Mouse (Mus musculus) G1E (cell line): ENCODE measurements around the gene Crtam.

Source experiments
- GATA1 ChIP-seq: IDR thresholded peaks from 2 replicates; pipeline ENCODE4 v1.6.1; 2012; ENCODE audit warnings: borderline replicate concordance, low read length, inconsistent platforms, mixed read lengths
- TAL1 ChIP-seq: conservative IDR thresholded peaks from 2 replicates; pipeline ENCODE4 v1.6.1; 2012; ENCODE audit warnings: low read depth, low read length, inconsistent platforms, mixed read lengths

- TF ChIP-seq GATA1 (no peak), TAL1 (no peak)
Measured at GRCm38 (mm10) chr9:40961401-40961800, 43.0 kb downstream of the Crtam start.
